Mouse (Mus musculus) embryonic facial prominence, embryonic 10.5 days (tissue): Measurements from ENCODE around the gene Abcb9. TPM values are rescaled to one million over a fixed set of nuclear protein-coding genes. Genes with fewer than 3 reads are reported as not detected.

ENCODE experiments used
- polyA plus RNA-seq: library from polyadenylated mRNA; unstranded; fragments of >200 nt; fragmentation: Nextera tagmentation; extraction: Ambion mirVana; gene quantifications from 2 replicates; pipeline ENCODE4 v1.2.1, GENCODE M21; 2016

Abcb9 gene
- polyA plus RNA-seq, 1 experiment from 2014 or later, result 0.76 TPM

Other genes with a start within 250 kb of the Abcb9 start
- gene Hcar2, start 230.3 kb downstream of the Abcb9 start, polyA plus RNA-seq, result not detected in 2 replicates
- 0.09 TPM in 2 replicates for gene Hcar1, start 215.8 kb downstream of the Abcb9 start, polyA plus RNA-seq
- gene Denr, start 188.6 kb downstream of the Abcb9 start, polyA plus RNA-seq, result 180 and 184 TPM in 2 replicates
- 2.0 TPM in 2 replicates for gene Gm43518, start 168.4 kb downstream of the Abcb9 start, polyA plus RNA-seq
- 5.0 and 5.9 TPM in 2 replicates for gene Ccdc62, start 165.1 kb downstream of the Abcb9 start, polyA plus RNA-seq
- gene Hip1r, start 122.2 kb downstream of the Abcb9 start, polyA plus RNA-seq, result 8.5 and 10.7 TPM in 2 replicates
- 43.8 and 47.6 TPM in 2 replicates for gene Vps37b, start 63.5 kb downstream of the Abcb9 start, polyA plus RNA-seq
- gene Ogfod2, start 16.5 kb upstream of the Abcb9 start, polyA plus RNA-seq, result 16.0 and 16.3 TPM in 2 replicates
- 134 and 137 TPM in 2 replicates for gene Arl6ip4, start 20.3 kb upstream of the Abcb9 start, polyA plus RNA-seq
- 3.2 and 4.0 TPM in 2 replicates for gene Pitpnm2, start 154.0 kb upstream of the Abcb9 start, polyA plus RNA-seq
- gene Mphosph9, start 232.2 kb upstream of the Abcb9 start, polyA plus RNA-seq, result 19.0 and 21.2 TPM in 2 replicates
- gene 2810006K23Rik, start 232.3 kb upstream of the Abcb9 start, polyA plus RNA-seq, result 20.9 and 25.2 TPM in 2 replicates